Mouse (Mus musculus) ES-Bruce4 (cell line): ENCODE data around the gene Slc2a8. TPM values are rescaled to one million over a fixed set of nuclear protein-coding genes. Genes with fewer than 3 reads are reported as not detected.

ENCODE experiments used
- H3K27ac ChIP-seq: 2 replicates; pipeline ENCODE4 v1.5.1; 2012; ENCODE audit warnings: low read length, inconsistent platforms; ENCODE audit not compliant: insufficient read depth
- H3K27me3 ChIP-seq: 2 replicates; pipeline ENCODE4 v1.6.1; 2012; ENCODE audit warnings: mild to moderate bottlenecking, low read length, inconsistent platforms; ENCODE audit not compliant: control insufficient read depth, poor library complexity, insufficient read depth, severe bottlenecking
- H3K36me3 ChIP-seq: 2 replicates; pipeline ENCODE4 v1.6.1; 2012; ENCODE audit warnings: inconsistent platforms, mild to moderate bottlenecking, low read length, moderate library complexity; ENCODE audit not compliant: control insufficient read depth, poor library complexity, insufficient read depth, severe bottlenecking
- H3K4me1 ChIP-seq: one replicate; pipeline ENCODE4 v1.8.1; 2011; ENCODE audit warnings: low read length; ENCODE audit not compliant: control insufficient read depth, insufficient read depth
- H3K4me3 ChIP-seq: 2 replicates; pipeline ENCODE4 v1.5.1; 2011; ENCODE audit warnings: low read depth, mild to moderate bottlenecking, low read length
- H3K9ac ChIP-seq: 2 replicates; pipeline ENCODE4 v1.6.1; 2012; ENCODE audit warnings: low read depth, mild to moderate bottlenecking, inconsistent platforms; ENCODE audit not compliant: poor library complexity, severe bottlenecking
- H3K9me3 ChIP-seq: replicated peaks from 2 replicates; pipeline ENCODE4 v1.6.1; 2012; ENCODE audit warnings: mild to moderate bottlenecking, low read length, inconsistent platforms; ENCODE audit not compliant: control insufficient read depth, poor library complexity, insufficient read depth, severe bottlenecking
- CTCF ChIP-seq: IDR thresholded peaks from one replicate; pipeline ENCODE4 v1.8.1; 2011; ENCODE audit warnings: low read depth, low read length
- EP300 ChIP-seq: IDR thresholded peaks from 2 replicates; pipeline ENCODE4 v1.6.1; 2011; ENCODE audit warnings: low read depth, low read length; ENCODE audit not compliant: insufficient read depth
- POLR2A ChIP-seq: IDR thresholded peaks from one replicate; pipeline ENCODE4 v1.8.1; 2011; ENCODE audit warnings: low read length; ENCODE audit not compliant: insufficient read depth
- polyA plus RNA-seq: library from polyadenylated mRNA; stranded (reverse); fragments of >200 nt; gene quantifications from 2 replicates; pipeline ENCODE4 v1.2.4, GENCODE M21; 2011; ENCODE audit warnings: low read depth; ENCODE audit not compliant: missing spikeins, insufficient read depth, insufficient read length

Gene Slc2a8
- polyA plus RNA-seq, result 7.9 and 9.0 TPM in 2 replicates

- no peaks in the 10 kb centered on the region for H3K4me1 ChIP-seq
- H3K27ac ChIP-seq, result peak within 1 kb of the TSS; percentile 68
- no peaks in the 10 kb centered on the region for H3K27me3 ChIP-seq
- H3K36me3 ChIP-seq, result no peaks in the 10 kb centered on the region
- TF ChIP-seq EP300, result no peak
- peak; percentile 84 for TF ChIP-seq POLR2A
- peak within 1 kb of the TSS; percentile 73 for H3K4me3 ChIP-seq
- H3K9ac ChIP-seq, result peak within 1 kb of the TSS; percentile 85
- no peaks in the 10 kb centered on the region for H3K9me3 ChIP-seq
These were observed at the start of gene Slc2a8 for GRCm38 (mm10) chr2:32981725-32982271. TSS of gene Slc2a8 (minus strand) at chr2:32982083.

- Histone ChIP-seq H3K9ac (no peak overlapping the region), H3K27me3 (no peaks in the 10 kb centered on the region), H3K4me3 (no peak overlapping the region), H3K36me3 (peaks cover 3% of the 10 kb centered on the region; the same call in 1 of the 2 replicates), H3K4me1 (no peaks in the 10 kb centered on the region), H3K9me3 (no peaks in the 10 kb centered on the region), H3K27ac (no peak overlapping the region)
- TF ChIP-seq EP300 (no peak), POLR2A (no peak), CTCF (no peak)
These were observed 43.2 kb upstream of the Slc2a8 start for GRCm38 (mm10) chr2:33025040-33025439.

DNA sequence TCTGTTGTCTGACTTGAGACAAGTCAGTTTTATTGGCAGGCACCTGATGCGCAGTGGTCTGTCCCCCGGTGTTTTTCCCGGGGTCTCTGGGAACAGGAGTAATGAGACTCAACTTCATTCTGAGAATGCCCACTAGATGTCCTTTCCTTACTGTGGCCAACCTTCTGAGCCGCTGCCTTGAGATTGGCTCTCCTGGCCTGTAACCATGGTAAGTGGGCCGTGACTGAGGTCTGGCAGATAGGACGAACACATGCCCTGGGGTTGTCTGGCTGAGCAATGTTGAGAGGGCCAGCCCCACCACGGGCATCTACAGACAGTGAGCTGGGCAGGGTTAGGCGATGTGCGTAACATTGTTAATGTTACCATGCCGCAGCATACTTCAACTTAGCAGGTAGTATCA lies 42.7 kb upstream of the Slc2a8 start:
- no peaks in the 10 kb centered on the region for H3K9me3 ChIP-seq
- H3K27me3 ChIP-seq, result no peaks in the 10 kb centered on the region
- no peak for TF ChIP-seq CTCF
- H3K4me3 ChIP-seq, result no peak overlapping the region
- H3K9ac ChIP-seq, result no peak overlapping the region
- H3K36me3 ChIP-seq, result peaks cover 3% of the 10 kb centered on the region; the same call in 1 of the 2 replicates
- no peaks in the 10 kb centered on the region for H3K4me1 ChIP-seq
- no peak overlapping the region for H3K27ac ChIP-seq

GRCm38 (mm10) chr2:33022846-33023245 lies 41.0 kb upstream of the Slc2a8 start:
- H3K27me3 ChIP-seq, result no peaks in the 10 kb centered on the region
- no peak overlapping the region for H3K27ac ChIP-seq
- peaks cover 3% of the 10 kb centered on the region; the same call in 1 of the 2 replicates for H3K36me3 ChIP-seq
- H3K4me3 ChIP-seq, result no peak overlapping the region
- H3K9me3 ChIP-seq, result no peaks in the 10 kb centered on the region
- no peak overlapping the region for H3K9ac ChIP-seq
- TF ChIP-seq CTCF, result no peak
- TF ChIP-seq POLR2A, result no peak
- TF ChIP-seq EP300, result no peak
- H3K4me1 ChIP-seq, result no peaks in the 10 kb centered on the region

DNA sequence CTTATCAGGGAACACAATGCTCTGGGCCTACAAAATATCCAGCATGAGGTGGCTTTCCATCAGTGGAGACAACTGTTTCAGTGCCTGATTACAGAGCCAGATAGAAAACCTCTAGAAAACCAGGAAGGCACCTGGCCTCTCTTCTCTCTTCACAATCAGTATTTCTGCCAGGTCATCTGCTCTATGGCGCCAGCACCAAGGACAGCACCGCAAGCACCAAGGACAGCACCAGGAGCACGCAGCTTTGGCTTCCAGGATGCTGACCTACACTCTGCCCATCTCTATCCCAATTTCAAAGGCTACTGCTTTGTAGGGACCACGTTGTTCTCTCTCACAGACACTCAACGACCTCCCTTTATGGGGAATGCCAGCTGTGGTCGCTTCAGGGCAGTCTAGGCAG lies 36.1 kb upstream of the Slc2a8 start:
- H3K4me3 ChIP-seq, result no peak overlapping the region
- H3K4me1 ChIP-seq, result no peaks in the 10 kb centered on the region
- no peaks in the 10 kb centered on the region for H3K36me3 ChIP-seq
- H3K9me3 ChIP-seq, result no peaks in the 10 kb centered on the region
- H3K27me3 ChIP-seq, result no peaks in the 10 kb centered on the region
- TF ChIP-seq EP300 (peak; percentile 79; the same call in 1 of the 2 replicates), POLR2A (no peak), CTCF (peak; percentile 24)
- H3K27ac ChIP-seq, result no peak overlapping the region
- H3K9ac ChIP-seq, result no peak overlapping the region

DNA sequence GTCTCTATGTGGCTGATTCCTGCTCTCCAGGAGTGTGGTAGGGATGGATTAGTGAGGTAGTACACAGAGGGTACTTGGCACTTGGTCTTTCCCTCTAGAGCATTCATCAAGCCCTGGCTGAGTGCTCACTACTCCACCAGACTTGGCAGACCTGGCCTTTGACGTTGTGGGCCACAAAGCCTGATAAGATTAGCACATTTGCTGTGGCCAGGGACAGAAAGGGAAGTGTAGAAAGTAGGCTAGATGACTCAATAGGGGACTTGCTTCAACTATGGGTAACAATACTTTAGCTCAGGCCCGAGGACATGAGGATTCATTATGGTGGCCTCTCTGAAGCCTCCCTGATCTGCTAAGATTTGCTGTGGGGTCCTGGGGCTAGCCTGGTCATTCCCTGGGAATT lies 35.3 kb upstream of the Slc2a8 start:
- no peak overlapping the region for H3K4me3 ChIP-seq
- no peak overlapping the region for H3K9ac ChIP-seq
- no peaks in the 10 kb centered on the region for H3K4me1 ChIP-seq
- H3K27me3 ChIP-seq, result no peaks in the 10 kb centered on the region
- TF ChIP-seq CTCF (no peak), EP300 (no peak), POLR2A (no peak)
- no peak overlapping the region for H3K27ac ChIP-seq
- H3K36me3 ChIP-seq, result no peaks in the 10 kb centered on the region
- H3K9me3 ChIP-seq, result no peaks in the 10 kb centered on the region
